Mouse (Mus musculus) CH12.LX (cell line): ENCODE data around the gene Gna15. TPM values are rescaled to one million over a fixed set of nuclear protein-coding genes. Genes with fewer than 3 reads are reported as not detected.

Experiments
- DNase-seq: peaks from one replicate; pipeline ENCODE4 v3.0.0-alpha.2; 2013; ENCODE audit errors: extremely low read depth
- H3K27ac ChIP-seq: 2 replicates; pipeline ENCODE4 v1.5.1; 2012; ENCODE audit warnings: low read depth, mild to moderate bottlenecking, control low read depth, moderate library complexity; ENCODE audit not compliant: insufficient read depth
- H3K27me3 ChIP-seq: replicated peaks from 2 replicates; pipeline ENCODE3; 2012; ENCODE audit warnings: inconsistent platforms
- H3K36me3 ChIP-seq, 2 experiments: replicated peaks in 1 of 2; 2 replicates each; pipeline versions ENCODE3 to v1.6.1; 2012; ENCODE audit warnings: inconsistent platforms in 1 of 2, low read length in 1 of 2, mild to moderate bottlenecking in 1 of 2, mixed read lengths in 1 of 2, moderate library complexity in 1 of 2; ENCODE audit not compliant: control insufficient read depth in 1 of 2, insufficient read depth in 1 of 2
- H3K4me1 ChIP-seq, 2 experiments: 2 replicates each; pipeline ENCODE4 v1.6.1; 2012; ENCODE audit warnings: inconsistent platforms in 1 of 2, moderate library complexity in 1 of 2; ENCODE audit not compliant: insufficient read depth in 2 of 2, control insufficient read depth in 1 of 2
- H3K4me2 ChIP-seq: 2 replicates; pipeline ENCODE4 v1.6.1; 2012; ENCODE audit warnings: low read depth, mild to moderate bottlenecking, control low read depth; ENCODE audit not compliant: poor library complexity, insufficient read depth, severe bottlenecking
- H3K4me3 ChIP-seq, 3 experiments: fragments of 150-350 bp in 1 of 3; sonication (generic) in 1 of 3; replicated peaks in 1 of 3; 2 replicates each; pipeline versions ENCODE3 to v1.5.1; 2011 to 2012; ENCODE audit warnings: low read depth in 2 of 3, low read length in 2 of 3, mild to moderate bottlenecking in 2 of 3, moderate library complexity in 2 of 3, control low read depth in 1 of 3, improper control_type of control experiment in 1 of 3, inconsistent platforms in 1 of 3, mixed read lengths in 1 of 3; ENCODE audit not compliant: poor library complexity in 1 of 3
- H3K79me2 ChIP-seq: replicated peaks from 2 replicates; pipeline ENCODE4 v1.6.1; 2012; ENCODE audit warnings: mild to moderate bottlenecking, moderate library complexity; ENCODE audit not compliant: control insufficient read depth, poor library complexity, insufficient read depth, severe bottlenecking; ENCODE audit errors: extremely low read depth
- H3K9ac ChIP-seq: 2 replicates; pipeline ENCODE4 v1.6.1; 2012; ENCODE audit warnings: low read depth, mild to moderate bottlenecking, control low read depth, moderate library complexity; ENCODE audit not compliant: insufficient read depth
- H3K9me3 ChIP-seq: replicated peaks from 2 replicates; pipeline ENCODE3; 2012; ENCODE audit warnings: low read length, inconsistent platforms, mixed read lengths
- CHD1 ChIP-seq: IDR thresholded peaks from 2 replicates; pipeline ENCODE4 v1.6.1; 2012; ENCODE audit warnings: low read depth, low read length, improper control_type of control experiment, inconsistent platforms
- CHD2 ChIP-seq: IDR thresholded peaks from 2 replicates; pipeline ENCODE4 v1.6.1; 2011; ENCODE audit warnings: low read length, improper control_type of control experiment
- CTCF ChIP-seq, 2 experiments: IDR thresholded peaks in 1 of 2; conservative IDR thresholded peaks in 1 of 2; 2 replicates each; pipeline ENCODE4 v1.5.1; 2011 to 2012; ENCODE audit warnings: low read depth in 2 of 2, low read length in 2 of 2, improper control_type of control experiment in 1 of 2, inconsistent platforms in 1 of 2, mild to moderate bottlenecking in 1 of 2, moderate library complexity in 1 of 2
- E2F4 ChIP-seq: IDR thresholded peaks from 2 replicates; pipeline ENCODE4 v1.6.1; 2011; ENCODE audit warnings: low read depth, low read length, improper control_type of control experiment; ENCODE audit not compliant: insufficient replicate concordance
- ELF1 ChIP-seq: IDR thresholded peaks from 2 replicates; pipeline ENCODE4 v1.6.1; 2014; ENCODE audit warnings: low read depth, mild to moderate bottlenecking, inconsistent platforms, low read length, improper control_type of control experiment
- GABPA ChIP-seq: IDR thresholded peaks from 2 replicates; pipeline ENCODE4 v1.6.1; 2012; ENCODE audit warnings: low read depth, low read length, improper control_type of control experiment, inconsistent platforms; ENCODE audit not compliant: insufficient replicate concordance
- HCFC1 ChIP-seq: IDR thresholded peaks from 2 replicates; pipeline ENCODE4 v1.6.1; 2012; ENCODE audit warnings: low read depth, mild to moderate bottlenecking, inconsistent platforms, low read length, improper control_type of control experiment
- JUN ChIP-seq: IDR thresholded peaks from 2 replicates; pipeline ENCODE4 v1.6.1; 2011; ENCODE audit warnings: low read depth, mild to moderate bottlenecking, low read length, improper control_type of control experiment, moderate library complexity; ENCODE audit not compliant: insufficient read depth
- KAT2A ChIP-seq: IDR thresholded peaks from 2 replicates; pipeline ENCODE4 v1.6.1; 2012; ENCODE audit warnings: low read length, improper control_type of control experiment, inconsistent platforms; ENCODE audit not compliant: insufficient replicate concordance
- MAX ChIP-seq: IDR thresholded peaks from 2 replicates; pipeline ENCODE4 v1.6.1; 2011; ENCODE audit warnings: low read length, improper control_type of control experiment
- MAZ ChIP-seq: IDR thresholded peaks from 2 replicates; pipeline ENCODE4 v1.6.1; 2012; ENCODE audit warnings: low read depth, mild to moderate bottlenecking, inconsistent platforms, low read length, improper control_type of control experiment, moderate library complexity
- MXI1 ChIP-seq: IDR thresholded peaks from 2 replicates; pipeline ENCODE4 v1.6.1; 2011; ENCODE audit warnings: mild to moderate bottlenecking, low read depth, low read length, improper control_type of control experiment
- MYC ChIP-seq: IDR thresholded peaks from 2 replicates; pipeline ENCODE4 v1.6.1; 2011; ENCODE audit warnings: low read depth, mild to moderate bottlenecking, improper control_type of control experiment, low read length
- NELFE ChIP-seq: IDR thresholded peaks from 2 replicates; pipeline ENCODE4 v1.6.1; 2011; ENCODE audit warnings: low read depth, low read length, improper control_type of control experiment
- NRF1 ChIP-seq: IDR thresholded peaks from 2 replicates; pipeline ENCODE4 v1.6.1; 2014; ENCODE audit warnings: low read depth, mild to moderate bottlenecking, inconsistent platforms, low read length, improper control_type of control experiment, moderate library complexity
- POLR2A ChIP-seq: IDR thresholded peaks from 2 replicates; pipeline ENCODE4 v1.6.1; 2011; ENCODE audit warnings: low read depth, mild to moderate bottlenecking, improper control_type of control experiment, low read length
- RAD21 ChIP-seq: IDR thresholded peaks from 2 replicates; pipeline ENCODE4 v1.6.1; 2011; ENCODE audit warnings: low read depth, mild to moderate bottlenecking, low read length, improper control_type of control experiment, moderate library complexity
- RCOR1 ChIP-seq: conservative IDR thresholded peaks from 2 replicates; pipeline ENCODE4 v1.6.1; 2012; ENCODE audit warnings: low read depth, mild to moderate bottlenecking, inconsistent platforms, low read length, improper control_type of control experiment
- TBP ChIP-seq: conservative IDR thresholded peaks from 2 replicates; pipeline ENCODE4 v1.6.1; 2011; ENCODE audit warnings: low read depth, low read length, improper control_type of control experiment
- TCF12 ChIP-seq: IDR thresholded peaks from 2 replicates; pipeline ENCODE4 v1.6.1; 2014; ENCODE audit warnings: low read depth, mild to moderate bottlenecking, inconsistent platforms, low read length, improper control_type of control experiment
- USF1 ChIP-seq: IDR thresholded peaks from 2 replicates; pipeline ENCODE4 v1.6.1; 2014; ENCODE audit warnings: low read depth, mild to moderate bottlenecking, inconsistent platforms, low read length, improper control_type of control experiment
- USF2 ChIP-seq: conservative IDR thresholded peaks from 2 replicates; pipeline ENCODE4 v1.6.1; 2011; ENCODE audit warnings: low read depth, low read length, improper control_type of control experiment
- ZC3H11A ChIP-seq: IDR thresholded peaks from 2 replicates; pipeline ENCODE4 v1.6.1; 2012; ENCODE audit warnings: low read depth, mild to moderate bottlenecking, inconsistent platforms, low read length, improper control_type of control experiment
- ZNF384 ChIP-seq: IDR thresholded peaks from 2 replicates; pipeline ENCODE4 v1.6.1; 2012; ENCODE audit warnings: low read depth, low read length, improper control_type of control experiment, inconsistent platforms
- dilution Hi-C: fragments of 300-500 bp; cut with MboI; formaldehyde crosslinking; loops from 2 replicates; pipeline ENCODE4 v1.14.3; 2020; ENCODE audit warnings: low sequenced_read_pairs; ENCODE audit not compliant: extremely low pct_unique_long_range_greater_than_20kb, extremely low pct_ligation_motif_present
- in situ Hi-C: fragments of 300-500 bp; cut with MboI; formaldehyde crosslinking; loops from 3 replicates; pipeline ENCODE4 v1.14.3; 2019; ENCODE audit warnings: low sequenced_read_pairs, low pct_ligation_motif_present, low pct_unique_long_range_greater_than_20kb, mixed read lengths
- polyA plus RNA-seq: library from polyadenylated mRNA; unstranded; fragments of >175 nt; gene quantifications from 2 replicates; pipeline ENCODE4 v1.2.1, GENCODE M21; 2012; ENCODE audit warnings: low read depth; ENCODE audit not compliant: insufficient read length
- total RNA-seq, 2 experiments: library from RNA; depleted of rRNA; stranded (reverse); fragments of 300-350 nt in 1 of 2; fragments of >200 nt in 1 of 2; gene quantifications; 2 replicates each; pipeline ENCODE4 v1.2.3; 2012 to 2014

Gene Gna15
- total and polyA plus RNA-seq, 3 experiments, result 5.2 to 10.0 (median 5.2) TPM

- no peaks in the 10 kb centered on the region for H3K36me3 ChIP-seq
- in situ Hi-C loops (no loop called here), dilution Hi-C loops (no loop called here)
- H3K9ac ChIP-seq, result no peak overlapping the region
- H3K4me2 ChIP-seq, result no peak overlapping the region
- no peak overlapping the region for H3K4me3 ChIP-seq
- H3K4me1 ChIP-seq, result no peaks in the 10 kb centered on the region
- TF ChIP-seq GABPA, result no peak
- no peak for TF ChIP-seq MAZ
- TF ChIP-seq RCOR1, result no peak
- TF ChIP-seq USF1, result no peak
- no peak for TF ChIP-seq CHD2
- TF ChIP-seq HCFC1, result no peak
- no peak for TF ChIP-seq USF2
- no peak for TF ChIP-seq RAD21
- TF ChIP-seq NRF1, result no peak
- TF ChIP-seq CHD1, result no peak
- TF ChIP-seq E2F4, result no peak
- TF ChIP-seq, all 38 proteins: peak for 0
- Histone ChIP-seq H3K27me3 (peaks cover 85% of the 10 kb centered on the region), H3K79me2 (no peaks in the 10 kb centered on the region), H3K9me3 (no peaks in the 10 kb centered on the region), H3K27ac (no peak overlapping the region)
- DNase-seq, result no peak
Observed at GRCm38 (mm10) chr10:81454106-81454505, 69.9 kb downstream of the Gna15 start.

DNA sequence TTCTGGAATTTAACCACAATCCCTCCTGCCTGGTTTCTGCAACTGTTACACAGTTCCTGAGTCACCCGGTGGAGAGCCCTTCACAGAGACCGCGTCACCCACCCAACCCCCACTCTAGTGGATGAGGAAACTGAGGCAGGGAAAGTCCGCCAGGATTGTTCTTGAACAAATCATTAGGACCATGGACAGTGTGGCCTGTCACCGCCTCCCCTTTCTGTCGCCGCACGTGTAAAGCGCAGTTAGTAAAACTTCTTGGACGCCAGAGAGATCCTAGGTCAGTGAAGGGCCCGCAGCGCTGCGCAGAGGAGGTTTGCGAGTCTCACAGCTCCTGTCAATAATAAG lies 71.1 kb downstream of the Gna15 start:
- DNase-seq, result no peak
- no peak overlapping the region for H3K27ac ChIP-seq
- H3K9ac ChIP-seq, result no peak overlapping the region
- no peaks in the 10 kb centered on the region for H3K9me3 ChIP-seq
- no peak overlapping the region for H3K4me3 ChIP-seq
- H3K27me3 ChIP-seq, result peaks cover 87% of the 10 kb centered on the region
- TF ChIP-seq JUN (no peak), ZNF384 (no peak), KAT2A (no peak), ELF1 (no peak), MAX (no peak), NELFE (no peak), CTCF (conservative IDR thresholded peaks at IDR 0.05 in 1 of 2, IDR thresholded peaks at IDR 0.05 in 1 of 2; ENCODE audit: low read depth in 2 of 2, low read length in 2 of 2) (no peak), MYC (no peak), TBP (no peak), MAZ (no peak), POLR2A (no peak), ZC3H11A (no peak), MXI1 (no peak), TCF12 (no peak)
- TF ChIP-seq, all 38 proteins: peak for 0
- Histone ChIP-seq H3K4me1 (no peaks in the 10 kb centered on the region), H3K4me2 (no peak overlapping the region), H3K36me3 (no peaks in the 10 kb centered on the region), H3K79me2 (no peaks in the 10 kb centered on the region)
- in situ Hi-C loops, result no loop called here
- dilution Hi-C loops, result no loop called here

Other genes with a start within 250 kb of the Gna15 start
Only the 20 nearest of the 27 such genes appear.
- gene Hmg20b, start 173.7 kb downstream of the Gna15 start, total RNA-seq (2012; rRNA removed), result 17.0 and 18.7 TPM in 2 replicates
- gene Hmg20b, start 173.7 kb downstream of the Gna15 start, total RNA-seq (2014; rRNA removed), result 7.4 and 7.9 TPM in 2 replicates
- gene Hmg20b, start 173.7 kb downstream of the Gna15 start, polyA plus RNA-seq, result 37.3 and 39.6 TPM in 2 replicates
- 9.5 and 12.9 TPM in 2 replicates for gene Mfsd12, start 166.7 kb downstream of the Gna15 start, total RNA-seq (2012; rRNA removed)
- 4.0 and 5.2 TPM in 2 replicates for gene Mfsd12, start 166.7 kb downstream of the Gna15 start, total RNA-seq (2014; rRNA removed)
- 7.4 and 8.7 TPM in 2 replicates for gene Mfsd12, start 166.7 kb downstream of the Gna15 start, polyA plus RNA-seq
- 5.2 and 7.2 TPM in 2 replicates for gene 4930404N11Rik, start 158.4 kb downstream of the Gna15 start, total RNA-seq (2012; rRNA removed)
- 0.23 TPM in 1 of 2 replicates, not detected in the other for gene 4930404N11Rik, start 158.4 kb downstream of the Gna15 start, total RNA-seq (2014; rRNA removed)
- gene 4930404N11Rik, start 158.4 kb downstream of the Gna15 start, polyA plus RNA-seq, result 2.2 and 2.7 TPM in 2 replicates
- gene Fzr1, start 145.7 kb downstream of the Gna15 start, total RNA-seq (2012; rRNA removed), result 38.8 and 44.5 TPM in 2 replicates
- 29.5 and 33.1 TPM in 2 replicates for gene Fzr1, start 145.7 kb downstream of the Gna15 start, total RNA-seq (2014; rRNA removed)
- 67.7 and 75.4 TPM in 2 replicates for gene Fzr1, start 145.7 kb downstream of the Gna15 start, polyA plus RNA-seq
- gene Dohh, start 139.8 kb downstream of the Gna15 start, total RNA-seq (2012; rRNA removed), result 131 and 143 TPM in 2 replicates
- 81.7 and 83.0 TPM in 2 replicates for gene Dohh, start 139.8 kb downstream of the Gna15 start, total RNA-seq (2014; rRNA removed)
- 78.2 and 93.5 TPM in 2 replicates for gene Dohh, start 139.8 kb downstream of the Gna15 start, polyA plus RNA-seq
- 1.2 and 1.5 TPM in 2 replicates for gene Gm48551, start 139.8 kb downstream of the Gna15 start, total RNA-seq (2012; rRNA removed)
- 0.96 and 1.0 TPM in 2 replicates for gene Gm48551, start 139.8 kb downstream of the Gna15 start, total RNA-seq (2014; rRNA removed)
- gene Gm48551, start 139.8 kb downstream of the Gna15 start, polyA plus RNA-seq, result 3.2 and 3.4 TPM in 2 replicates
- 0.29 and 1.1 TPM in 2 replicates for gene Gm48552, start 135.2 kb downstream of the Gna15 start, total RNA-seq (2012; rRNA removed)
- gene Gm48552, start 135.2 kb downstream of the Gna15 start, total RNA-seq (2014; rRNA removed), result 0.65 and 0.98 TPM in 2 replicates
- 0.46 and 1.2 TPM in 2 replicates for gene Gm48552, start 135.2 kb downstream of the Gna15 start, polyA plus RNA-seq
- gene Smim24, start 131.2 kb downstream of the Gna15 start, total RNA-seq (2012; rRNA removed), result 0.13 and 0.34 TPM in 2 replicates
- gene Smim24, start 131.2 kb downstream of the Gna15 start, total RNA-seq (2014; rRNA removed), result not detected in 2 replicates
- 0.64 TPM in 1 of 2 replicates, not detected in the other for gene Smim24, start 131.2 kb downstream of the Gna15 start, polyA plus RNA-seq
- 4.4 and 4.7 TPM in 2 replicates for gene Nfic, start 68.6 kb downstream of the Gna15 start, total RNA-seq (2012; rRNA removed)
- gene Nfic, start 68.6 kb downstream of the Gna15 start, total RNA-seq (2014; rRNA removed), result 0.07 and 0.34 TPM in 2 replicates
- gene Nfic, start 68.6 kb downstream of the Gna15 start, polyA plus RNA-seq, result 3.8 and 4.0 TPM in 2 replicates
- gene Celf5, start 41.5 kb downstream of the Gna15 start, total RNA-seq (2012; rRNA removed), result 0.08 and 0.17 TPM in 2 replicates
- gene Celf5, start 41.5 kb downstream of the Gna15 start, total RNA-seq (2014; rRNA removed), result not detected in 2 replicates
- 0.07 and 0.12 TPM in 2 replicates for gene Celf5, start 41.5 kb downstream of the Gna15 start, polyA plus RNA-seq
- gene Ncln, start 27.8 kb downstream of the Gna15 start, total RNA-seq (2012; rRNA removed), result 99.5 and 104 TPM in 2 replicates
- gene Ncln, start 27.8 kb downstream of the Gna15 start, total RNA-seq (2014; rRNA removed), result 41.5 and 41.7 TPM in 2 replicates
- 80.5 and 89.5 TPM in 2 replicates for gene Ncln, start 27.8 kb downstream of the Gna15 start, polyA plus RNA-seq
- 0.25 and 0.30 TPM in 2 replicates for gene S1pr4, start 24.1 kb downstream of the Gna15 start, total RNA-seq (2012; rRNA removed)
- not detected in 2 replicates for gene S1pr4, start 24.1 kb downstream of the Gna15 start, total RNA-seq (2014; rRNA removed)
- gene S1pr4, start 24.1 kb downstream of the Gna15 start, polyA plus RNA-seq, result 0.16 and 0.19 TPM in 2 replicates
- gene Gna11, start 21.0 kb upstream of the Gna15 start, total RNA-seq (2012; rRNA removed), result 7.2 and 9.0 TPM in 2 replicates
- 4.1 and 4.3 TPM in 2 replicates for gene Gna11, start 21.0 kb upstream of the Gna15 start, total RNA-seq (2014; rRNA removed)
- gene Gna11, start 21.0 kb upstream of the Gna15 start, polyA plus RNA-seq, result 6.9 and 8.7 TPM in 2 replicates
- 93.5 and 114 TPM in 2 replicates for gene Aes, start 35.3 kb upstream of the Gna15 start, total RNA-seq (2012; rRNA removed)
- 7.3 and 11.5 TPM in 2 replicates for gene Aes, start 35.3 kb upstream of the Gna15 start, total RNA-seq (2014; rRNA removed)
- gene Aes, start 35.3 kb upstream of the Gna15 start, polyA plus RNA-seq, result 23.4 and 25.1 TPM in 2 replicates
- gene Tle2, start 50.3 kb upstream of the Gna15 start, total RNA-seq (2012; rRNA removed), result 0.30 TPM in 1 of 2 replicates, not detected in the other
- not detected in 2 replicates for gene Tle2, start 50.3 kb upstream of the Gna15 start, total RNA-seq (2014; rRNA removed)
- gene Tle2, start 50.3 kb upstream of the Gna15 start, polyA plus RNA-seq, result 0.29 TPM in 1 of 2 replicates, not detected in the other
- 1.2 and 1.3 TPM in 2 replicates for gene Tle6, start 76.8 kb upstream of the Gna15 start, total RNA-seq (2012; rRNA removed)
- 0.30 and 1.2 TPM in 2 replicates for gene Tle6, start 76.8 kb upstream of the Gna15 start, total RNA-seq (2014; rRNA removed)
- gene Tle6, start 76.8 kb upstream of the Gna15 start, polyA plus RNA-seq, result 0.39 and 0.63 TPM in 2 replicates
- 1.5 and 2.3 TPM in 2 replicates for gene BC025920, start 82.0 kb upstream of the Gna15 start, total RNA-seq (2012; rRNA removed)
- gene BC025920, start 82.0 kb upstream of the Gna15 start, total RNA-seq (2014; rRNA removed), result 1.4 and 1.7 TPM in 2 replicates
- gene BC025920, start 82.0 kb upstream of the Gna15 start, polyA plus RNA-seq, result 1.6 and 2.3 TPM in 2 replicates
- gene Sirt6, start 103.6 kb upstream of the Gna15 start, total RNA-seq (2012; rRNA removed), result 11.2 and 17.8 TPM in 2 replicates
- 12.3 and 16.9 TPM in 2 replicates for gene Sirt6, start 103.6 kb upstream of the Gna15 start, total RNA-seq (2014; rRNA removed)
- gene Sirt6, start 103.6 kb upstream of the Gna15 start, polyA plus RNA-seq, result 34.6 and 36.4 TPM in 2 replicates
- 3.2 and 4.2 TPM in 2 replicates for gene Ankrd24, start 104.3 kb upstream of the Gna15 start, total RNA-seq (2012; rRNA removed)
- 5.4 and 5.5 TPM in 2 replicates for gene Ankrd24, start 104.3 kb upstream of the Gna15 start, total RNA-seq (2014; rRNA removed)
- 2.4 and 3.7 TPM in 2 replicates for gene Ankrd24, start 104.3 kb upstream of the Gna15 start, polyA plus RNA-seq
- 3.2 and 3.4 TPM in 2 replicates for gene Gm10778, start 124.8 kb upstream of the Gna15 start, total RNA-seq (2012; rRNA removed)
- gene Gm10778, start 124.8 kb upstream of the Gna15 start, total RNA-seq (2014; rRNA removed), result 7.1 and 7.9 TPM in 2 replicates
- gene Gm10778, start 124.8 kb upstream of the Gna15 start, polyA plus RNA-seq, result 2.0 and 2.8 TPM in 2 replicates